Mouse (Mus musculus) gastrocnemius, adult 18-20 months (tissue): ENCODE measurements around the gene Cort. TPM values are rescaled to one million over a fixed set of nuclear protein-coding genes. Genes with fewer than 3 reads are reported as not detected.

Experiments used
- DNase-seq: peaks from one replicate; pipeline ENCODE4 v3.0.0; 2021; ENCODE audit warnings: low spot score
- total RNA-seq, 2 experiments: library from RNA; stranded (reverse); gene quantifications; 2 replicates each; pipeline ENCODE4 v1.2.3; 2021

The Cort gene
- total RNA-seq, 2 experiments from 2014 or later: 0.83 TPM; not detected in 1

DNA sequence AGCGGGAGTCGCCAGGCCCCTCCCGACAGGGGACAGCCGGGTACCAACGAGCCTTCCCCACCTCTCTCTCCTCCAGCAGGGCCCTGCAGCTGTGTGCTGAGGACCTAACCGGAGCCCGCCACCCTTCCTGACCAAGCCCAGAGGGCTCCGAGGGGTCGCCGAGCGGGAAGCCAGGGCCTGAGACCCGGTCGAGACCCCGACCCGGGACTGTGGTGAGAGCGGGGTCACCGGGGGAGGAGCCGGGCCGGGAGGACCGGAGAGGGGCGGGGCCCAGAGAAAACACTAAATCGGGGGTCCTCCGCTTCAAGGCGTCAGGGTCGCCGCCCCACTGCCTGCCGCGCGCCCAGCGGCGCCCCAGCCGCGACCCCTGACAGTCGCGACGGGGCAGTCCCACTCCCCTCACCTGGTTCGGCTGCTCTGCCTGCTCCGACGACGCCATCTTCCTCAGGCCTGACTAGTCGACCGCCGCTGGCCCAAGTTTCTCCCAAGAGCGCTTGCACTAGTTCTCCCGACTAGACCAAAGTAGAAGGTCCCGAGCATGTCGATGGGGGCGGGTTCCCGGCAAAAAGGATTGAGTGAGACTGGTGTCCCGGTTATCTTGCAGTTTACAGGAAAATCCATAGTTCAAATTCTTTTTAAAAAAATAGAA lies 27.1 kb downstream of the Cort start, which contains the start of gene Pex14:
TSS of gene Pex14 (minus strand) at position 508 of the 649 bp plus-strand sequence.
- peak; percentile 93 for DNase-seq

DNA sequence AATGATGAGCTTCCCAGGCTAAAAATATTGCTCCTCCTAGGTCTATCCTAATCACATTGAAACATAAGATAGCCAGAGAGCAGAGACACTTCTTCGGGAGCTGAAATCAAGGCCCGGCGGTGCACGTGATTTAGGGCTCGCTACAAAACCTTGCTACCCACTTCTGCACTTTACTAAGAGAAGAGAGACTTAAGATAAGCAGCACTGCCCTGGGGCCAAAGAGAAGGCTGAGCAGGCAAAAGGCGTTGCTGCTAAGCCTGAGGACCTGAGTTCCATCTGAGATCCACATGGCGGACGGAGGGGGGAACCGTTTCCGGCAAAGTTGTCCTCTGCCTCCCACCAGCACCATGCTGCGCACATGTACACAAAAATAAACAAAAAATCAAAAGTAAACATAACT lies 28.0 kb downstream of the Cort start:
- DNase-seq: no peak

GRCm38 (mm10) chr4:149097956-149098355 lies 28.6 kb downstream of the Cort start:
- no peak for DNase-seq

DNA sequence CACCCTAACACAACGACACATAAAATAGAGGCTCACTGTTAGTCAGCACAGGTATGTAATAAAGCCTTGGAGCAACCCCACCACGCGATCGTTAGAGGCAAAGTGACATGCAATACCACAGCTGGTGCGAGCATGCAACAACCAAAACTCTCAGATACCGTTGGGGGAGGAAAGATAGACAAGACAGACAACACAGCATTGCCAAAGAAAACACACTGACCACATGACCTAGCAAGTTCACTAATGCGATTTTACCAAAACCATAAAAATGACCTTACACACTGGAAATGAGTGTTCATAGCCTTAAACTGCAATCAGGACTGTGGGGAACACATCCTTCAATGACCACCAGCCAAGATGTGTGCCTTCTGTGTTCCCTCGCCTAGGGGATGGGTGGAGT lies 35.2 kb downstream of the Cort start:
- no peak for DNase-seq

GRCm38 (mm10) chr4:149085381-149085780 lies 41.2 kb downstream of the Cort start:
- no peak for DNase-seq

GRCm38 (mm10) chr4:149081528-149081927 lies 45.0 kb downstream of the Cort start:
- DNase-seq: peak; percentile 68

- DNase-seq: no peak
Measured at GRCm38 (mm10) chr4:149080111-149080510, 46.5 kb downstream of the Cort start.

DNA sequence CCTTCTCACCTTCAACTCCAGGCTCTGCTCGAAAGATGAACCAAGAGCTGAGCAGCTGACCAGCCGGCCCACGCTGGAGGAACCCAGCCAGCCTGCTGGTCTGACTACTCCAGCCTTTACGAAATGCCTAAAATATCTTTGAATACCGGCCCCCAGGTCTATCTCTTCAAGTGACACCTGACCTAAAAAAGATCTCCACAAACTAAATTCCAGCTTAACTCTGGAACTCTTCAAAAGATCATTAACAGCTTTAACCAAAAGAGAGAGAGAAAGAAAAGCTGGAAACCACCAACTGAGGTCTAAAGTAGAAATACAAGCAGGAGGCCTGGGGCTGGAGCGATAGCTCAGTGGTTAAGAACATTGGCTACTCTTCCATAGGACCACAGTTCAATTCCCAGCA lies 46.9 kb downstream of the Cort start:
- no peak for DNase-seq

DNA sequence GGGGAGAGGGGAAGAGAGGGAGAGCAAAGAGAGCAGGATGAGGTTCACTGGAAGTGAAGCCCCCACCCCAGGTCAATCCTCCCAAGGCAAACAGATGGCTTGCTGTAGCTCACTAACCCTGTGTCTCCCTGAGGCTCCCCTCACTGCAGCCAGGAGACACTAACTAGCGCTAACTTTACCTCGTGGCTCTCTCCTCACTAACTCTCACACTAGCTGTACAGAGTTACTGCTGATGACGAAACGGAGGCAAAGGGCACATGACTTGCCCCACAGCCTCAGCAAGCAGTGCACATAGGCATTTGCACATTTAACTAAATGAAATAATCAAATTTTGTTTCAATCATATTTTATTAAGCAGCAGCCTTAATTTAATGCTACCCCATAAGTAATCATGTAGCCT lies 48.3 kb downstream of the Cort start:
- no peak for DNase-seq

DNA sequence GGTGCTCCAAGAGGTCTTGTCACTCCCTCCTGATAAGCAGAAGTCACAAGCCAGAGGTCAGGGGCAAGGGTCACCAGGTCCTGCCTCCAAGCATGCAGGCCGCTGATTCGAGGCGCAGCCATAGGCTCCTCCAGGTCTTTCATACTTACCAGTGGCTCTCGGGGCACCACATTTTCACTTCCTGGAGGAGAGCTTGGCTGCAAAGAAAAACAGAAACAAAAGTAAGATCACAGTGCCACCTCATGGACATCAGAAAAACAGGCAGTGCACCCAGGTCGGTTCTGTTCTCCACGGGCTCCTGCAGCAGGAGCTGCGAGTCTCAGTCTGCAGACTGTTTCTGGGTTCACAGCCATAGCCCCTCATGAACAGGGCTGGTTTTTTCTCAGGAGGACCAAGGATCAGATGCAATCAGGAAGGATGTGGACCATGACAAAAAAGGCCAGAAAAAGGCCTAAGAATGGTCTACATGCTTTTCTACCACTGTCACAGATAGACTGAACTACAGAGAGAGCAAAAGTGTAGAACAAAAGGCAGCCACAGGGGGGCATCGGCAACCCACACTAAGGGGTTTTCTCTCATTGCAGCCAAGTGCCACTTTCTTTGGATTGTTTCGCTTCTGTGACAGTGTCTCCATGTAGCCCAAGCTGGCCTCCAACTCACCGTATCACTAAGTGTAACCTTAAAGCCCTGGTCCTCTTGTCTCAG lies 50.5 kb downstream of the Cort start:
- peak; percentile 67 for DNase-seq

GRCm38 (mm10) chr4:149075073-149075472 lies 51.5 kb downstream of the Cort start:
- no peak for DNase-seq

Other genes starting within 250 kb of the Cort start
- 10 to 100 TPM; 22.8 to 24.0 TPM for gene Pex14, start 26.9 kb downstream of the Cort start, total RNA-seq
- 10 to 100 TPM; 72.7 to 76.3 TPM for gene Dffa, start 22.6 kb downstream of the Cort start, total RNA-seq
- 1 to 10 TPM; 8.1 to 8.2 TPM for gene Cenps, start 10.9 kb upstream of the Cort start, total RNA-seq
- 10 to 100 TPM; 13.4 to 18.7 TPM for gene Pgd, start 40.0 kb upstream of the Cort start, total RNA-seq
- 100 to 1,000 TPM; 255 to 285 TPM for gene Kif1b, start 180.9 kb upstream of the Cort start, total RNA-seq